Mouse (Mus musculus): ENCODE measurements at regions not wholly inside any gene's neighbourhood (a gene's known extent, or its start where the extent isn't known, plus 50 kb on each side); places are given as distances from the start of the nearest gene placed in this dataset.
A peak's percentile ranks its signal among the peaks of the same experiment; 100 is the strongest.

DNA sequence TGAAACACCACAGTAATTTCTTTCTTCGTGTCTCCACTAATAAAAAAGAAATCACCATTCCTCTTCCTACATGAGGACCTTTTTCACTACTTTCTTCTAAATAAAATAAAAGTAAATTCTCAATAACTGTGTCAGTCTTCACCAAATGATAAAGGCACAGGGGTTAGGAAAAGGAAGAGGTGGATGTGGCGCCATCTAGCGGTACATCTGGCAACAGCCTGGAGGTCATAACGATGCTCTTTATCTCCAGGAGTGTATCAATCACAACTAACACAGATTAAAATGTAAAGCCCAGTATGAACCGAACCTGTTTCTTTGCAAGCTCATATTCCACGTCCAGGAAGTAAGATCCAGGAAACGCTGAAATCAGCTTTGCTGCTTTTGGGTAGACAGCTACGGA is 793.0 kb downstream of the Gm7489 start:
- DNase-seq (ENCODE audit: low spot score in 2 of 2), result peak; percentile 32 to 39
